Mouse (Mus musculus) 3134 (cell line): ENCODE data around the gene Tspan10.

Source experiments
- DNase-seq: peaks from one replicate; pipeline ENCODE4 v3.0.0-alpha.2; 2011; ENCODE audit warnings: low spot score; ENCODE audit not compliant: insufficient read length; ENCODE audit errors: extremely low read depth

The Tspan10 gene

DNA sequence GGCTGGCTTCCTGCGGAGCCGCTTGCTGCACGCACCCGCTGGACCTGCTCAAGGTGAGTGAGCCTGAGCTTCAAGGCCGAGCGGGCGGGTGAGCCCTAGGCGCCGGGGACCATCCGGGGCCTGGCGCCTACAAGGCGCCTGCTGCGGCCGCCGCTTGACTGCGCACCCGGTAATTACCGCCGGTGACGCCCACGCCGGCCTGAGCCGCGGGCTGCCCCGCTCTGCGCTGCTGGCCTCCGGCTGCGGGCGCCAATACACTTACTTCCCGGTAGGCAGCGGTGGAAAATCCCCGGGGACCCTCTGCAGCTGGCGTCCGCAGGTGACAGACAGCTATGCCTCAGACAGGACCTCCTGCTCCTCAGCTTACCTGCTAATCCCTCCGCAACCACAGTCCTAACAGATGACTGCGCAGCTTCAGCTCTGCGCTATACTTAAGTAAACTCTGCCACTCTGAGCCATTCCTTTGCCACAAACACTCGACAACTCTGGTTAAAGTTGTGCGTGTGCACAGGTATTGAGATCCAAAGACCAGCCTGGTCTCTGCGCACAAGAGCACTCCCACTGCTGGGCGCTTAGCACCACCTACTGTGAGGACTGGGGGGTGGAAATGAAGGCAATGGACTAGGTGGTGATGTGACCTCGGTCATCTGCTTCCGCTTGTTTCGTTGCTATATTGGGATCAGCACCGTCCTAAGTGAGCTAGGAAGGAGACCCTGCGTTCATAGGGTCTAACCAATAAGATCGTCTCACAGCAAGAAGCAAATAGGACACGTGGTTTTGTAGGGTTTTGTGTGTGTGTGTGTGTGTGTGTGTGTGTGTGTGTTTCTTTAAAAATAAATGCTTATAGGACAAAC lies 49.8 kb downstream of the Tspan10 start:
- DNase-seq: no peak

DNA sequence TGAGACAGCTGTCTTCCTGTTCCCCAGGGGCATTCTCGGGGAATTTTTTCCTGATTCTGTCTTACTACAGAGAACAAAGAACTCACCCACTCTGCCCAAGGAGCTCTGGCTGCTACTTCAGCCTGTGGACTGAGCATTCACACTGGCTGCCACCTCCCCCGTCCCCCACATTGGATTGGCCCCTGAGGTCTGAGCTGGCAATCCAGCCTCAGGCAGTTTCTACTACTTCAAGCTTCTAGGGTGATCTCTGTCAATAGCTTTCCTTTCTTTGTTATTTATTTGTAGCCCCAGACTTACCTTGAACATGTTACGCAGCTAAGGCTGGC lies 50.4 kb downstream of the Tspan10 start:
- no peak for DNase-seq

DNA sequence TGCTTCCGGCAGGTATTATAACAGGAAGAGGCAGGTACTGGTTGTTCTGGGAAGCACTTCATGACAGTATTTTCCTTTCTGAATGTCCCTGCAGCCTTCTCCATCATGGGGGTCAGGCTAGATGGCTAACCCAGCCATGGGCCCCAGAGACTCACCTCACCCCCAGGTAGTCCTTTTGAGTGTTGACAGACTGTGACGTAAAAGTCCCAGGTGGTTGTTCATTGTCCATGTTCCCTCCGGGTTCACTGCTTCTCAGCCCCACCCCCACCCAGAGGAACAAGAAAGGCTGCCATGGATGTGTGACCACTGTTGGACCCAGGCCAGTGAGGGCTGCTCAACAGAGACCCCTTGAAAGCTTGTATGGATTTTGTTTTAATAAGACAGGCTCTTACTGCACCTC lies 50.9 kb downstream of the Tspan10 start:
- no peak for DNase-seq

DNA sequence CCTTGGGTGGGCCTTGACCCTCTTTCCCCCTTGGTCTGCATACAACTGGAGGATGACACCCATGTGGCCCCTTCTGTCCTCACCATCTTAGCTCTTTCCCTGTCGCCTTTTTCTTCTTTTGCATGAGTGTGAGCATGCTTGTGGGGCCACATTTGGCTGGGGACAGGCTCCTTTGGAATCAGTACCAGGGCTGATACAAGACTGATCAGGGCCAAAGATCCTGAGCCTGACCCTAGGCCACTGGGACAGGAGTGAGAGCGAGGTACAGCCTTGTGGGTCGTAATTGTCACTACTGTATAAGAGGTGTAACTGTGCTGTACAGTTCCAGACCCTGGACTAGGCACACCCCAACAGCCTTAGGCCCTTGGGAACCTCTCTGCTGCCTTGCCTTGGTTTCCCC lies 51.5 kb downstream of the Tspan10 start:
- no peak for DNase-seq
